Mouse (Mus musculus): ENCODE data around the gene Snx20. TPM values are rescaled to one million over a fixed set of nuclear protein-coding genes. Genes with fewer than 3 reads are reported as not detected.
A peak's percentile ranks its signal among the peaks of the same experiment; 100 is the strongest.

The Snx20 gene
- polyA plus RNA-seq, 1 experiment from 2014 or later = 1.0 TPM

- peak overlapping the region; percentile 66 for H3K4me3 ChIP-seq (replicated peaks; ENCODE audit: low read length)
- peak overlapping the region; percentile 81; the same call in 1 of the 2 replicates for H3K9ac ChIP-seq (replicated peaks; ENCODE audit: low read depth, low read length)
- WGBS = 55% methylated on average over 14 of the region's 14 CpGs
- H3K36me3 ChIP-seq (ENCODE audit: control insufficient read depth, insufficient read depth) = no peaks in the 10 kb centered on the region
- H3K4me2 ChIP-seq (ENCODE audit: low read length) = peak overlapping the region; percentile 90
- H3K27ac ChIP-seq (ENCODE audit: low read length) = peak overlapping the region; percentile 77; the same call in 1 of the 2 replicates
- peaks cover 4% of the 10 kb centered on the region; the same call in 1 of the 2 replicates for H3K27me3 ChIP-seq (replicated peaks; ENCODE audit: control insufficient read depth, insufficient read depth, low read length)
- no peaks in the 10 kb centered on the region for H3K9me3 ChIP-seq (ENCODE audit: control insufficient read depth, low read length)
- H3K4me1 ChIP-seq (replicated peaks; ENCODE audit: control insufficient read depth, insufficient read depth, low read length) = peaks cover 15% of the 10 kb centered on the region
- peak; percentile 13 for ATAC-seq
Measured at GRCm38 (mm10) chr8:88628001-88628774, 7.7 kb downstream of the Snx20 start.

DNA sequence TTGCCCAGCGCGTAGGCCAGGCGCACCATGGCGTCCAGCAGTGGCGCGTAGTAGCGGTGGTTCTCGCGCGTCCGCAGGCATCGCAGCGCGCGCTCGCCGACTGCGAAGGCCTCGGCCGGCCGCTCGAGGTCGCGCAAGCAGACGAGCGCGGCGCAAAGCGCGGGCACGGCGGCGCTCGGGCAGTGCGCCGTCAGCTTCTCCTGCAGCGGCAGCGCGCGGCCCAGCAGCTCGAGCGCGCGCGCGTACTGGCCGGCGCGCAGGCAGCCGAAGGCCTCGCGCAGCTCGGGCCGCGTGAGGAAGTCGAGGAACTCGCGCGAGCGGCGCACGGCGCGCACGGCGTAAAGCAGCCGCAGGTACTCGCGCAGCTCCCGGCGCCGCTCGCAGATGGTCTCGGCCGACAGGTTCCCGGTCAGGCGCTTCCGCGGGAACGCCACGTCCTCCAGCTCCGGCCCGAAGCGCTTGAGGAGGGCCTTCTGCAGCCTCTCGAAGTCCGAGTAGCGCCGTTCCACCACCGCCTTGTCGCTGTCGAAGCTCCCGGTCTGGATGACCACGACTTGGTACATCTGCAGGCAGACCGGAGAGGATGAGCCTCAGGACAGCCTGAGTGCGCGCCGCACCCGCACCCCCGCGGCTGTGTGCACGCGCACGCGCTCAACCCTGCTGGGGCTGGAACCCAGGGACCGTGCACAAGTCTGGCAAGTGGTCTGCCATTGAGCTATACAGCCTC is 8.5 kb downstream of the Snx20 start:
- ATAC-seq = peak; percentile 87
- H3K4me2 ChIP-seq (ENCODE audit: low read length) = peak overlapping the region; percentile 90
- no peaks in the 10 kb centered on the region for H3K36me3 ChIP-seq (ENCODE audit: control insufficient read depth, insufficient read depth)
- H3K27ac ChIP-seq (ENCODE audit: low read length) = peak overlapping the region; percentile 77
- no peaks in the 10 kb centered on the region for H3K9me3 ChIP-seq (ENCODE audit: control insufficient read depth, low read length)
- H3K27me3 ChIP-seq (replicated peaks; ENCODE audit: control insufficient read depth, insufficient read depth, low read length) = peaks cover 4% of the 10 kb centered on the region; the same call in 1 of the 2 replicates
- WGBS = under 1% methylated on average over 105 of the region's 105 CpGs
- peak overlapping the region; percentile 81 for H3K9ac ChIP-seq (replicated peaks; ENCODE audit: low read depth, low read length)
- peaks cover 15% of the 10 kb centered on the region for H3K4me1 ChIP-seq (replicated peaks; ENCODE audit: control insufficient read depth, insufficient read depth, low read length)
- H3K4me3 ChIP-seq (replicated peaks; ENCODE audit: low read length) = peak overlapping the region; percentile 66

DNA sequence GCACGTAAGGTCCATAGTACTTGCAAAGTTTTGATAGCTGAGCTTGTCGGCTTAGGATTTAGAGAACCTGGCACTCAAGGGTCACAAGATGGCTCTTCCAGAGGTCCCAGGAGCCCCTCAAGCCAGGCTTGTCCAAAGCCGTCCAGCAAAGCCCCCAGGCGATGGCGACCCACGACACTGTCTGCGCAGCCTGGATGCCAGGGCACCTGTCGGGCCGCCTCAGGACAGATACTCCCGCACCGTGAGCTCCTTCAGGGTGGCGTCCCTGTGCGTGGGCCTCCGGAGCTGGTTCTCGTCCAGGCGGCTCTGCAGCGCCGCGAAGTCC is 9.0 kb downstream of the Snx20 start:
- H3K4me1 ChIP-seq (replicated peaks; ENCODE audit: control insufficient read depth, insufficient read depth, low read length) = peaks cover 15% of the 10 kb centered on the region
- peak overlapping the region; percentile 66 for H3K4me3 ChIP-seq (replicated peaks; ENCODE audit: low read length)
- H3K9ac ChIP-seq (replicated peaks; ENCODE audit: low read depth, low read length) = peak overlapping the region; percentile 81
- peak overlapping the region; percentile 90 for H3K4me2 ChIP-seq (ENCODE audit: low read length)
- H3K27me3 ChIP-seq (replicated peaks; ENCODE audit: control insufficient read depth, insufficient read depth, low read length) = peaks cover 4% of the 10 kb centered on the region; the same call in 1 of the 2 replicates
- H3K36me3 ChIP-seq (ENCODE audit: control insufficient read depth, insufficient read depth) = no peaks in the 10 kb centered on the region
- H3K9me3 ChIP-seq (ENCODE audit: control insufficient read depth, low read length) = no peaks in the 10 kb centered on the region
- H3K27ac ChIP-seq (ENCODE audit: low read length) = peak overlapping the region; percentile 15; the same call in 1 of the 2 replicates
- 13% methylated on average over 19 of the region's 19 CpGs for WGBS
- ATAC-seq = no peak; the same call in 1 of the 2 replicates

- H3K4me3 ChIP-seq (replicated peaks; ENCODE audit: low read length) = no peak overlapping the region
- no peaks in the 10 kb centered on the region for H3K36me3 ChIP-seq (ENCODE audit: control insufficient read depth, insufficient read depth)
- no peak for ATAC-seq
- no peaks in the 10 kb centered on the region for H3K9me3 ChIP-seq (ENCODE audit: control insufficient read depth, low read length)
- no peak overlapping the region for H3K27ac ChIP-seq (ENCODE audit: low read length)
- H3K4me2 ChIP-seq (ENCODE audit: low read length) = no peak overlapping the region
- 82% methylated on average over 3 of the region's 3 CpGs for WGBS
- peaks cover 15% of the 10 kb centered on the region for H3K4me1 ChIP-seq (replicated peaks; ENCODE audit: control insufficient read depth, insufficient read depth, low read length)
- peaks cover 4% of the 10 kb centered on the region; the same call in 1 of the 2 replicates for H3K27me3 ChIP-seq (replicated peaks; ENCODE audit: control insufficient read depth, insufficient read depth, low read length)
- H3K9ac ChIP-seq (replicated peaks; ENCODE audit: low read depth, low read length) = no peak overlapping the region
Measured at GRCm38 (mm10) chr8:88626433-88626832, 9.5 kb downstream of the Snx20 start.

DNA sequence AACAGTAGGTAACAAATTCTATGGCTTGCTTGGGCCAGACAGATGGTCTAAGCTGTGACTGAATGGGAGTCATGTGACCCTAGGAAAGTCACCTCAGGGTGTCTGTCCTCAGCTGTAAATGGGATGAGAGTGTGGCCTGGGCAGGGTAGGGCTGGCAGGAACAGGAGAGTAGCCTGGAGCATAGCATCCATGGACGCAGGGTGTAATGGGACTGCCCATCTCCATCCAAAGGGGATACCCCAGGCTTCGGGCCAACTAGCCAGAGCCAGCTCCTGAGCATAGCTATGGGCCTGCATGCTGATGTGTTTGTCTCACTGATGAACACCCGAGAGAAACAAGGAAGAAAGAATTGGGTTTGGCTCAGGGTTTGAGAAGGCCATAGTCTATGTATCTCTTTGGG is 11.7 kb downstream of the Snx20 start:
- no peak for ATAC-seq
- peaks cover 17% of the 10 kb centered on the region for H3K4me1 ChIP-seq (replicated peaks; ENCODE audit: control insufficient read depth, insufficient read depth, low read length)
- no peaks in the 10 kb centered on the region for H3K36me3 ChIP-seq (ENCODE audit: control insufficient read depth, insufficient read depth)
- H3K9me3 ChIP-seq (ENCODE audit: control insufficient read depth, low read length) = no peaks in the 10 kb centered on the region
- no peak overlapping the region for H3K4me2 ChIP-seq (ENCODE audit: low read length)
- H3K27ac ChIP-seq (ENCODE audit: low read length) = no peak overlapping the region
- peaks cover 4% of the 10 kb centered on the region; the same call in 1 of the 2 replicates for H3K27me3 ChIP-seq (replicated peaks; ENCODE audit: control insufficient read depth, insufficient read depth, low read length)
- no peak overlapping the region for H3K4me3 ChIP-seq (replicated peaks; ENCODE audit: low read length)
- no peak overlapping the region for H3K9ac ChIP-seq (replicated peaks; ENCODE audit: low read depth, low read length)
- 80% methylated on average over 3 of the region's 3 CpGs for WGBS

- Histone ChIP-seq H3K4me1 (replicated peaks; ENCODE audit: control insufficient read depth, insufficient read depth, low read length) (peaks cover 13% of the 10 kb centered on the region), H3K9me3 (ENCODE audit: control insufficient read depth, low read length) (no peaks in the 10 kb centered on the region), H3K4me2 (ENCODE audit: low read length) (no peak overlapping the region), H3K27me3 (replicated peaks; ENCODE audit: control insufficient read depth, insufficient read depth, low read length) (peaks cover 4% of the 10 kb centered on the region; the same call in 1 of the 2 replicates), H3K36me3 (ENCODE audit: control insufficient read depth, insufficient read depth) (no peaks in the 10 kb centered on the region), H3K9ac (replicated peaks; ENCODE audit: low read depth, low read length) (no peak overlapping the region), H3K4me3 (replicated peaks; ENCODE audit: low read length) (no peak overlapping the region), H3K27ac (ENCODE audit: low read length) (no peak overlapping the region)
- no peak for ATAC-seq
- WGBS = 56% methylated on average over 3 of the region's 3 CpGs
Measured at GRCm38 (mm10) chr8:88623351-88623750, 12.6 kb downstream of the Snx20 start.

GRCm38 (mm10) chr8:88621408-88621807 is 14.5 kb downstream of the Snx20 start:
- WGBS = under 1% methylated on average over 8 of the region's 8 CpGs
- no peak overlapping the region for H3K27ac ChIP-seq (ENCODE audit: low read length)
- no peaks in the 10 kb centered on the region for H3K36me3 ChIP-seq (ENCODE audit: control insufficient read depth, insufficient read depth)
- peaks cover 4% of the 10 kb centered on the region; the same call in 1 of the 2 replicates for H3K27me3 ChIP-seq (replicated peaks; ENCODE audit: control insufficient read depth, insufficient read depth, low read length)
- H3K9me3 ChIP-seq (ENCODE audit: control insufficient read depth, low read length) = no peaks in the 10 kb centered on the region
- H3K9ac ChIP-seq (replicated peaks; ENCODE audit: low read depth, low read length) = no peak overlapping the region
- 0 out of 2 replicates have a peak, but pooled peaks cover 2% of the 10 kb centered on the region for H3K4me1 ChIP-seq (replicated peaks; ENCODE audit: control insufficient read depth, insufficient read depth, low read length)
- no peak overlapping the region for H3K4me3 ChIP-seq (replicated peaks; ENCODE audit: low read length)
- no peak overlapping the region for H3K4me2 ChIP-seq (ENCODE audit: low read length)
- no peak for ATAC-seq

GRCm38 (mm10) chr8:88620931-88621330 is 15.0 kb downstream of the Snx20 start:
- H3K9me3 ChIP-seq (ENCODE audit: control insufficient read depth, low read length) = no peaks in the 10 kb centered on the region
- 0 out of 2 replicates have a peak, but pooled peaks cover 2% of the 10 kb centered on the region for H3K4me1 ChIP-seq (replicated peaks; ENCODE audit: control insufficient read depth, insufficient read depth, low read length)
- H3K27ac ChIP-seq (ENCODE audit: low read length) = no peak overlapping the region
- H3K36me3 ChIP-seq (ENCODE audit: control insufficient read depth, insufficient read depth) = no peaks in the 10 kb centered on the region
- no peak for ATAC-seq
- H3K9ac ChIP-seq (replicated peaks; ENCODE audit: low read depth, low read length) = no peak overlapping the region
- H3K27me3 ChIP-seq (replicated peaks; ENCODE audit: control insufficient read depth, insufficient read depth, low read length) = peaks cover 2% of the 10 kb centered on the region; the same call in 1 of the 2 replicates
- no peak overlapping the region for H3K4me3 ChIP-seq (replicated peaks; ENCODE audit: low read length)
- WGBS = 67% methylated on average over 5 of the region's 5 CpGs
- H3K4me2 ChIP-seq (ENCODE audit: low read length) = no peak overlapping the region

- H3K27me3 ChIP-seq (replicated peaks; ENCODE audit: control insufficient read depth, insufficient read depth, low read length) = no peaks in the 10 kb centered on the region
- no peak overlapping the region for H3K9ac ChIP-seq (replicated peaks; ENCODE audit: low read depth, low read length)
- H3K4me2 ChIP-seq (ENCODE audit: low read length) = no peak overlapping the region
- H3K9me3 ChIP-seq (ENCODE audit: control insufficient read depth, low read length) = no peaks in the 10 kb centered on the region
- no peaks in the 10 kb centered on the region for H3K36me3 ChIP-seq (ENCODE audit: control insufficient read depth, insufficient read depth)
- 81% methylated on average over 3 of the region's 3 CpGs for WGBS
- no peak overlapping the region for H3K27ac ChIP-seq (ENCODE audit: low read length)
- no peak overlapping the region for H3K4me3 ChIP-seq (replicated peaks; ENCODE audit: low read length)
- ATAC-seq = no peak
- H3K4me1 ChIP-seq (replicated peaks; ENCODE audit: control insufficient read depth, insufficient read depth, low read length) = 0 out of 2 replicates have a peak, but pooled peaks cover 2% of the 10 kb centered on the region
Measured at GRCm38 (mm10) chr8:88619513-88619912, 16.4 kb downstream of the Snx20 start.
